Mouse (Mus musculus) forebrain, embryonic 14.5 days (tissue): ENCODE measurements around the gene Wdr24. TPM values are rescaled to one million over a fixed set of nuclear protein-coding genes. Genes with fewer than 3 reads are reported as not detected.
A peak's percentile ranks its signal among the peaks of the same experiment; 100 is the strongest.

Experiments
- ATAC-seq: fragments of 200-750 bp; cut with Nextera tagmentation; 2 replicates; pipeline ENCODE4 v1.8.0; 2017; ENCODE audit warnings: mild to moderate bottlenecking, moderate library complexity
- DNase-seq: peaks from one replicate; pipeline ENCODE4 v3.0.0-alpha.2; 2015; ENCODE audit warnings: low spot score
- H3K27ac ChIP-seq: fragments of 300-500 bp; sonication (generic); 2 replicates; pipeline ENCODE4 v1.5.1; 2014; ENCODE audit warnings: low read depth, mild to moderate bottlenecking, control low read depth, low read length, moderate library complexity
- H3K27me3 ChIP-seq: fragments of 300-500 bp; sonication (generic); replicated peaks from 2 replicates; pipeline ENCODE4 v1.6.1; 2014; ENCODE audit warnings: low read length, control low read depth, mixed read lengths; ENCODE audit not compliant: control insufficient read depth, insufficient read depth
- H3K36me3 ChIP-seq: fragments of 300-500 bp; sonication (generic); 2 replicates; pipeline ENCODE4 v1.6.1; 2014; ENCODE audit warnings: low read length, control low read depth; ENCODE audit not compliant: control insufficient read depth, insufficient read depth
- H3K4me1 ChIP-seq: fragments of 300-500 bp; sonication (generic); 2 replicates; pipeline ENCODE4 v1.6.1; 2014; ENCODE audit warnings: antibody characterized with exemption, low read length, control low read depth; ENCODE audit not compliant: control insufficient read depth, insufficient read depth
- H3K4me2 ChIP-seq: fragments of 300-500 bp; sonication (generic); 2 replicates; pipeline ENCODE4 v1.6.1; 2014; ENCODE audit warnings: mild to moderate bottlenecking, control low read depth, low read length
- H3K4me3 ChIP-seq: fragments of 300-500 bp; sonication (generic); 2 replicates; pipeline ENCODE4 v1.5.1; 2014; ENCODE audit warnings: low read depth, low read length, control low read depth
- H3K9ac ChIP-seq: fragments of 300-500 bp; sonication (generic); 2 replicates; pipeline ENCODE4 v1.6.1; 2014; ENCODE audit warnings: mild to moderate bottlenecking, low read length, control low read depth, moderate library complexity
- H3K9me3 ChIP-seq: fragments of 300-500 bp; sonication (generic); replicated peaks from 2 replicates; pipeline ENCODE4 v1.6.1; 2016; ENCODE audit warnings: low read length, control low read depth, mixed read lengths; ENCODE audit not compliant: control insufficient read depth
- WGBS: fragments of 180-500 bp; shearing (Covaris S2); extraction: QIAGEN DNeasy Blood & Tissue Kit; methylation state at CpG from one replicate; pipeline ENCODE4 v1.1.7; 2014; 5-methylcytosine and 5-hydroxymethylcytosine counted together
- polyA plus RNA-seq: library from polyadenylated mRNA; unstranded; fragments of >200 nt; fragmentation: Nextera tagmentation; extraction: Ambion mirVana; gene quantifications from 2 replicates; pipeline ENCODE4 v1.2.1, GENCODE M21; 2014

Gene Wdr24
- polyA plus RNA-seq, 1 experiment from 2014 or later: 33.3 TPM

- peak overlapping the region; percentile 89 for H3K9ac ChIP-seq
- DNase-seq (peak; percentile 99), ATAC-seq (peak; percentile 93)
- peaks cover 55% of the 10 kb centered on the region for H3K4me1 ChIP-seq
- peak overlapping the region; percentile 80 for H3K4me2 ChIP-seq
- H3K36me3 ChIP-seq: peaks cover 42% of the 10 kb centered on the region
- no peaks in the 10 kb centered on the region for H3K27me3 ChIP-seq
- under 1% methylated on average over 76 of the region's 77 CpGs for WGBS
- H3K27ac ChIP-seq: peak overlapping the region; percentile 82
- no peaks in the 10 kb centered on the region for H3K9me3 ChIP-seq
- peak overlapping the region; percentile 86 for H3K4me3 ChIP-seq
Measured at GRCm38 (mm10) chr17:25832436-25833290, 9.2 kb downstream of the Wdr24 start.

GRCm38 (mm10) chr17:25833291-25833663, 9.8 kb downstream of the Wdr24 start, which contains the start of gene Stub1:
TSS of gene Stub1 (minus strand) at chr17:25833404.
- WGBS: under 1% methylated on average over 24 of the region's 24 CpGs
- peak within 1 kb of the TSS; percentile 89 for H3K9ac ChIP-seq
- peak within 1 kb of the TSS; percentile 86 for H3K4me3 ChIP-seq
- DNase-seq (peak; percentile 84), ATAC-seq (no peak)
- peaks cover 40% of the 10 kb centered on the region for H3K36me3 ChIP-seq
- peak within 1 kb of the TSS; percentile 80 for H3K4me2 ChIP-seq
- H3K9me3 ChIP-seq: no peaks in the 10 kb centered on the region
- peaks cover 58% of the 10 kb centered on the region for H3K4me1 ChIP-seq
- no peaks in the 10 kb centered on the region for H3K27me3 ChIP-seq
- H3K27ac ChIP-seq: peak within 1 kb of the TSS; percentile 82

GRCm38 (mm10) chr17:25833961-25834594, 10.7 kb downstream of the Wdr24 start:
- Histone ChIP-seq H3K4me3 (peak overlapping the region; percentile 86), H3K4me2 (peak overlapping the region; percentile 79), H3K9ac (peak overlapping the region; percentile 62), H3K9me3 (no peaks in the 10 kb centered on the region), H3K27ac (peak overlapping the region; percentile 78; the same call in 1 of the 2 replicates), H3K4me1 (peaks cover 56% of the 10 kb centered on the region), H3K27me3 (no peaks in the 10 kb centered on the region), H3K36me3 (peaks cover 44% of the 10 kb centered on the region)
- DNase-seq (no peak), ATAC-seq (no peak)
- 48% methylated on average over 6 of the region's 6 CpGs for WGBS

- WGBS: 87% methylated on average over 12 of the region's 12 CpGs
- Histone ChIP-seq H3K27me3 (no peaks in the 10 kb centered on the region), H3K4me3 (peak overlapping the region; percentile 86), H3K36me3 (peaks cover 47% of the 10 kb centered on the region), H3K9me3 (no peaks in the 10 kb centered on the region), H3K27ac (no peak overlapping the region), H3K4me2 (peak overlapping the region; percentile 79), H3K4me1 (peaks cover 53% of the 10 kb centered on the region), H3K9ac (peak overlapping the region; percentile 62)
- ATAC-seq (no peak), DNase-seq (no peak)
Measured at GRCm38 (mm10) chr17:25834595-25835222, 11.3 kb downstream of the Wdr24 start.

- Histone ChIP-seq H3K4me1 (peaks cover 48% of the 10 kb centered on the region), H3K9me3 (no peaks in the 10 kb centered on the region), H3K27me3 (no peaks in the 10 kb centered on the region), H3K4me2 (no peak overlapping the region), H3K9ac (no peak overlapping the region), H3K27ac (no peak overlapping the region), H3K4me3 (no peak overlapping the region), H3K36me3 (peaks cover 47% of the 10 kb centered on the region)
- ATAC-seq (no peak), DNase-seq (no peak)
- 94% methylated on average over 7 of the region's 7 CpGs for WGBS
Measured at GRCm38 (mm10) chr17:25835301-25835700, 11.9 kb downstream of the Wdr24 start.

- ATAC-seq: no peak
- 0 out of 2 replicates have a peak overlapping the region, but pooled peaks have one; percentile 38 for H3K4me3 ChIP-seq
- WGBS: 92% methylated on average over 16 of the region's 16 CpGs
Measured at GRCm38 (mm10) chr17:25835816-25836215, 12.4 kb downstream of the Wdr24 start.

GRCm38 (mm10) chr17:25836397-25837075, 13.1 kb downstream of the Wdr24 start:
- H3K36me3 ChIP-seq: peaks cover 47% of the 10 kb centered on the region
- 22% methylated on average over 21 of the region's 23 CpGs for WGBS
- peak; percentile 21 for DNase-seq

More at GRCm38 (mm10) chr17:25835816-25836215, 12.4 kb downstream of the Wdr24 start:
- H3K27me3 ChIP-seq: no peaks in the 10 kb centered on the region
- no peak for DNase-seq
- H3K9ac ChIP-seq: no peak overlapping the region
- no peaks in the 10 kb centered on the region for H3K9me3 ChIP-seq
- peaks cover 48% of the 10 kb centered on the region for H3K4me1 ChIP-seq
- peaks cover 47% of the 10 kb centered on the region for H3K36me3 ChIP-seq
- H3K4me2 ChIP-seq: peak overlapping the region; percentile 72; the same call in 1 of the 2 replicates
- H3K27ac ChIP-seq: no peak overlapping the region

GRCm38 (mm10) chr17:25837076-25837410, 13.6 kb downstream of the Wdr24 start, which contains the start of gene Rhbdl1:
TSS of gene Rhbdl1 (minus strand) at chr17:25837295.
- Histone ChIP-seq H3K27ac (peak within 1 kb of the TSS; percentile 67), H3K4me3 (peak within 1 kb of the TSS; percentile 38), H3K9ac (peak within 1 kb of the TSS; percentile 72), H3K27me3 (no peaks in the 10 kb centered on the region), H3K4me1 (peaks cover 39% of the 10 kb centered on the region), H3K4me2 (peak within 1 kb of the TSS; percentile 72), H3K36me3 (peaks cover 49% of the 10 kb centered on the region), H3K9me3 (no peaks in the 10 kb centered on the region)
- ATAC-seq (peak; percentile 27), DNase-seq (peak; percentile 84)
- whole genome bisulfite sequencing: under 1% methylated on average over 26 of the region's 29 CpGs

More at GRCm38 (mm10) chr17:25836397-25837075, 13.1 kb downstream of the Wdr24 start:
- no peaks in the 10 kb centered on the region for H3K27me3 ChIP-seq
- no peak for ATAC-seq
- peak overlapping the region; percentile 38 for H3K4me3 ChIP-seq
- peaks cover 44% of the 10 kb centered on the region for H3K4me1 ChIP-seq
- H3K27ac ChIP-seq: peak overlapping the region; percentile 67
- no peaks in the 10 kb centered on the region for H3K9me3 ChIP-seq
- peak overlapping the region; percentile 72 for H3K9ac ChIP-seq
- H3K4me2 ChIP-seq: peak overlapping the region; percentile 72
